19 mouse cellular contexts compared by ENCODE assay signal in the genomic region with DNA sequence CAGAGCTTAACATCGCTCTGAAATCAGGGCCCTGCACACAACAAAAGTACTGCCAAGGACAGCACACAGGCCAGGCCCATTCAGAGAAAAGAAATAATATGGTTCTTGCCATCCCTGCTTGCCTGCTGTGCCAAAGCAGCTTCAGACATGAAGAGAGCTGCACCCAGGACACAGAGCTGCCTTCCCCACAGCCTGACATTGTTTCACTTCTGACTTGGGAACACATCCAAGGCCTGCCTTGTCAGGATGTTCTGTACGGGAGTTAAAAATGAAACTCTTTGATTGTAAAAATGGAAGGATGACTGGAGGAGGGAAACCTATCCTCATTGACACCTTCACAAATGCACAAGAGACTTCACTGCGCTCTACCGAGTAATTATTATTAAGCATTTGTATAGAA.
DNase-seq lines count a peak whose midpoint lies in the region; ATAC-seq and TF ChIP-seq lines count a peak whose summit lies in the region.
"Had no signal": no experiment of that assay in that cellular context is flagged by ENCODE, and none has a peak within 500 bp of the region (broad histone marks: within the 10 kb centered on the region; RNA-seq: fewer than 3 reads in every experiment).

No protein-coding gene starts in this region.

- intact Hi-C loops in left cerebral cortex, postnatal 10 days (cut with DNase I) = no loop called here

- H3K36me3 ChIP-seq in forebrain, postnatal 0 days (ENCODE audit: insufficient read depth) = no peaks in the 10 kb centered on the region
- no peaks in the 10 kb centered on the region for H3K36me3 ChIP-seq in forebrain, embryonic 11.5 days (ENCODE audit: control insufficient read depth, insufficient read depth, low read length)
- H3K36me3 ChIP-seq: embryonic facial prominence, embryonic 13.5 days; heart, embryonic 10.5 days; intestine, embryonic 15.5 days; neural tube, embryonic 12.5 days had no signal

- 28% methylated on average over 4 of the region's 4 CpGs for WGBS in forebrain, postnatal 0 days
- WGBS in forebrain, embryonic 11.5 days = 52% methylated on average over 4 of the region's 4 CpGs

- peak; percentile 16 for DNase-seq in forebrain, postnatal 0 days
- no peak for DNase-seq in forebrain, embryonic 11.5 days (ENCODE audit: low spot score)
- DNase-seq in left cerebral cortex, adult 11 months (ENCODE audit: low spot score) = peak; percentile 6
- no peak for DNase-seq in left cerebral cortex, postnatal 10 days (ENCODE audit: extremely low spot score in 1 of 2, low spot score in 2 of 2)
- DNase-seq in 3134 (ENCODE audit: extremely low read depth, insufficient read length, low spot score) = peak; percentile 3
- DNase-seq in brain, embryonic 14.5 days (ENCODE audit: low read depth) = peak; percentile 59
- DNase-seq in thymus, postnatal 4 days = no peak
- DNase-seq: cerebellum, adult 9-11 months; gastrocnemius, postnatal 10 days; kidney, postnatal 36 days; left cerebral cortex, postnatal 4 days; lung, adult 18-20 months; thymus, postnatal 36 days had no signal

- H3K27me3 ChIP-seq in forebrain, postnatal 0 days (ENCODE audit: insufficient read depth, low read length) = no peaks in the 10 kb centered on the region
- no peaks in the 10 kb centered on the region for H3K27me3 ChIP-seq in forebrain, embryonic 11.5 days (ENCODE audit: control insufficient read depth, insufficient read depth, low read length)
- H3K27me3 ChIP-seq: embryonic facial prominence, embryonic 13.5 days; intestine, embryonic 15.5 days; megakaryocyte, embryonic 14.5 days; neural tube, embryonic 12.5 days had no signal

- H3K4me2 ChIP-seq in forebrain, postnatal 0 days (ENCODE audit: low read depth) = no peak overlapping the region
- H3K4me2 ChIP-seq in forebrain, embryonic 11.5 days (ENCODE audit: low read depth, low read length, severe bottlenecking) = no peak overlapping the region
- H3K4me2 ChIP-seq: embryonic facial prominence, embryonic 13.5 days; hindbrain, embryonic 14.5 days; intestine, embryonic 15.5 days; neural tube, embryonic 12.5 days had no signal

- H3K4me1 ChIP-seq in forebrain, postnatal 0 days (ENCODE audit: insufficient read depth) = no peaks in the 10 kb centered on the region
- no peaks in the 10 kb centered on the region for H3K4me1 ChIP-seq in forebrain, embryonic 11.5 days (replicated peaks; ENCODE audit: control insufficient read depth, insufficient read depth, low read length)
- H3K4me1 ChIP-seq: embryonic facial prominence, embryonic 13.5 days; heart, embryonic 10.5 days; intestine, embryonic 15.5 days; megakaryocyte, embryonic 14.5 days; neural tube, embryonic 12.5 days had no signal

- peak; percentile 34 for ATAC-seq in forebrain, postnatal 0 days
- no peak for ATAC-seq in forebrain, embryonic 11.5 days (replicated peaks; ENCODE audit: low FRiP score)
- ATAC-seq: intestine, embryonic 15.5 days had no signal

- no peaks in the 10 kb centered on the region for H3K9me3 ChIP-seq in forebrain, postnatal 0 days (ENCODE audit: low read length)
- H3K9me3 ChIP-seq in forebrain, embryonic 11.5 days (ENCODE audit: control insufficient read depth, low read length) = no peaks in the 10 kb centered on the region
- H3K9me3 ChIP-seq: embryonic facial prominence, embryonic 13.5 days; heart, embryonic 10.5 days; intestine, embryonic 15.5 days; megakaryocyte, embryonic 14.5 days; neural tube, embryonic 12.5 days had no signal

- TF ChIP-seq CTCF in forebrain, postnatal 0 days (IDR thresholded peaks at IDR 0.05; ENCODE audit: low read depth) = no peak
- TF ChIP-seq CTCF in brain, embryonic 14.5 days (IDR thresholded peaks at IDR 0.05; ENCODE audit: borderline replicate concordance, extremely low read depth, insufficient read depth, insufficient read length) = no peak

- H3K27ac ChIP-seq in forebrain, postnatal 0 days (ENCODE audit: low read depth, low read length) = no peak overlapping the region; the same call in 1 of the 2 replicates
- no peak overlapping the region for H3K27ac ChIP-seq in forebrain, embryonic 11.5 days (ENCODE audit: low read depth, low read length)
- H3K27ac ChIP-seq: embryonic facial prominence, embryonic 13.5 days; heart, embryonic 10.5 days; hindbrain, embryonic 14.5 days; intestine, embryonic 15.5 days; neural tube, embryonic 12.5 days had no signal

- no peak overlapping the region for H3K4me3 ChIP-seq in forebrain, postnatal 0 days (ENCODE audit: low read depth, low read length)
- no peak overlapping the region for H3K4me3 ChIP-seq in forebrain, embryonic 11.5 days (ENCODE audit: low read depth, low read length)
- H3K4me3 ChIP-seq: embryonic facial prominence, embryonic 13.5 days; heart, embryonic 10.5 days; intestine, embryonic 15.5 days; megakaryocyte, embryonic 14.5 days; neural tube, embryonic 12.5 days had no signal

- no peak overlapping the region for H3K9ac ChIP-seq in forebrain, postnatal 0 days
- no peak overlapping the region for H3K9ac ChIP-seq in forebrain, embryonic 11.5 days (ENCODE audit: low read length)
- H3K9ac ChIP-seq: embryonic facial prominence, embryonic 13.5 days; hindbrain, embryonic 14.5 days; intestine, embryonic 15.5 days; neural tube, embryonic 12.5 days had no signal

- TF ChIP-seq POLR2A in brain, embryonic 14.5 days (IDR thresholded peaks at IDR 0.05; ENCODE audit: borderline replicate concordance, extremely low read depth, insufficient read depth, insufficient read length, poor library complexity, severe bottlenecking) = no peak

Comparison
In these comparisons a context has a peak if more than half of its experiments do, and no peak if none do; other contexts are left out.
1. DNase-seq: peak in forebrain, postnatal 0 days (single experiment), left cerebral cortex, adult 11 months (single experiment), 3134 (single experiment) and brain, embryonic 14.5 days (single experiment); none in forebrain, embryonic 11.5 days (single experiment), left cerebral cortex, postnatal 10 days (0 of 2) and thymus, postnatal 4 days (single experiment).